In the genomic region with DNA sequence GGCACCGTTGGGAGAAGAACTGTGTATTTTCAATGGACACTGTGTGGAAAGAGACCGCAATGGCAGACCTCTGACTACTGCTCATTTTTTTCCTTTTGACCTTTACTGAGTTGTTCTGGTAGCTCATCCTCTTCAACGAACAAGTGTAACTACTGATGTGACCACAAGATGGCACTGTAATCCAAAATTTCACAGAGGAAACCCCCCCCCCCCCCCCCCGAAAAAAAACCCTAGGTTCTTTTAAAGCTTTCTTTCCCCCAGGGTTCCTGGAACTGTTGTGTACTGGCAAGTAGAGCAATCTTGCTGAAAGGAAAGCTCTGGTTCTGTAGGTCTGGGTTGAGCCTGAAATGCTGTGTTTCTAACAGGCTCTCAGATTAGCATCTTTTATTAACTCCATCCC, we compare ENCODE assay signal across 8 mouse cellular contexts. TPM values are rescaled to one million over a fixed set of nuclear protein-coding genes. Genes with fewer than 3 reads are reported as not detected.
DNase-seq lines count a peak whose midpoint lies in the region; ATAC-seq and TF ChIP-seq lines count a peak whose summit lies in the region.

No protein-coding gene starts in this region.

- TF ChIP-seq POLR2A in brain, embryonic 14.5 days (IDR thresholded peaks at IDR 0.05; ENCODE audit: borderline replicate concordance, extremely low read depth, insufficient read depth, insufficient read length, poor library complexity, severe bottlenecking), result no peak

- no peak overlapping the region; the same call in 1 of the 2 replicates for H3K4me2 ChIP-seq in heart, embryonic 11.5 days
- H3K4me2 ChIP-seq in heart, embryonic 15.5 days, result peak overlapping the region; percentile 31
- peak overlapping the region; percentile 53 for H3K4me2 ChIP-seq in liver, embryonic 12.5 days
- no peak overlapping the region for H3K4me2 ChIP-seq in neural tube, embryonic 14.5 days (ENCODE audit: low read depth, low read length)

- peak; percentile 53 to 69 for DNase-seq in heart, adult 18-20 months
- peak; percentile 87 for DNase-seq in CD4-positive, CD25-positive, alpha-beta regulatory T cell, adult 2 months (ENCODE audit: low read depth, low spot score)
- DNase-seq in brain, embryonic 14.5 days (ENCODE audit: low read depth), result peak; percentile 70
- DNase-seq in adrenal gland, postnatal 4 days (ENCODE audit: low spot score in 2 of 2), result no peak

- H3K36me3 ChIP-seq in heart, embryonic 11.5 days (ENCODE audit: control insufficient read depth, insufficient read depth, low read length), result no peaks in the 10 kb centered on the region
- no peaks in the 10 kb centered on the region for H3K36me3 ChIP-seq in heart, embryonic 15.5 days
- no peaks in the 10 kb centered on the region; the same call in 1 of the 2 replicates for H3K36me3 ChIP-seq in liver, embryonic 12.5 days
- H3K36me3 ChIP-seq in neural tube, embryonic 14.5 days (ENCODE audit: control insufficient read depth, insufficient read depth, low read length), result no peaks in the 10 kb centered on the region

- peaks cover 11% of the 10 kb centered on the region for H3K4me1 ChIP-seq in heart, embryonic 11.5 days (ENCODE audit: control insufficient read depth, insufficient read depth, low read length)
- H3K4me1 ChIP-seq in heart, embryonic 15.5 days (replicated peaks), result peaks cover 19% of the 10 kb centered on the region
- H3K4me1 ChIP-seq in liver, embryonic 12.5 days, result peaks cover 24% of the 10 kb centered on the region
- H3K4me1 ChIP-seq in neural tube, embryonic 14.5 days (ENCODE audit: control insufficient read depth, insufficient read depth, low read length), result no peaks in the 10 kb centered on the region

- no peak overlapping the region for H3K27ac ChIP-seq in heart, embryonic 11.5 days (ENCODE audit: low read depth, low read length)
- peak overlapping the region; percentile 81 for H3K27ac ChIP-seq in heart, embryonic 15.5 days
- no peak overlapping the region for H3K27ac ChIP-seq in liver, embryonic 12.5 days
- H3K27ac ChIP-seq in neural tube, embryonic 14.5 days (ENCODE audit: low read depth, low read length), result no peak overlapping the region

- H3K9ac ChIP-seq in heart, embryonic 11.5 days (ENCODE audit: low read depth, low read length), result no peak overlapping the region
- no peak overlapping the region for H3K9ac ChIP-seq in heart, embryonic 15.5 days
- H3K9ac ChIP-seq in liver, embryonic 12.5 days, result no peak overlapping the region
- H3K9ac ChIP-seq in neural tube, embryonic 14.5 days (replicated peaks; ENCODE audit: low read depth, low read length), result no peak overlapping the region

- 9% methylated on average over 4 of the region's 4 CpGs for WGBS in heart, embryonic 11.5 days (ENCODE audit: insufficient replicate concordance)
- WGBS in heart, embryonic 15.5 days, result 7% methylated on average over 4 of the region's 4 CpGs
- WGBS in liver, embryonic 12.5 days (ENCODE audit: insufficient replicate concordance), result 3% methylated on average over 4 of the region's 4 CpGs
- WGBS in neural tube, embryonic 14.5 days, result 9% methylated on average over 4 of the region's 4 CpGs

- peak; percentile 19; the same call in 1 of the 2 replicates for TF ChIP-seq CTCF in brain, embryonic 14.5 days (IDR thresholded peaks at IDR 0.05; ENCODE audit: borderline replicate concordance, extremely low read depth, insufficient read depth, insufficient read length)

- no peaks in the 10 kb centered on the region for H3K27me3 ChIP-seq in heart, embryonic 11.5 days (ENCODE audit: control insufficient read depth, insufficient read depth, low read length)
- H3K27me3 ChIP-seq in heart, embryonic 15.5 days, result no peaks in the 10 kb centered on the region
- H3K27me3 ChIP-seq in liver, embryonic 12.5 days (replicated peaks), result no peaks in the 10 kb centered on the region
- no peaks in the 10 kb centered on the region for H3K27me3 ChIP-seq in neural tube, embryonic 14.5 days (ENCODE audit: control insufficient read depth, insufficient read depth, low read length)

- no peak for ATAC-seq in heart, embryonic 11.5 days (replicated peaks; ENCODE audit: insufficient number of reproducible peaks, low FRiP score, low TSS enrichment)
- no peak for ATAC-seq in heart, embryonic 15.5 days (replicated peaks; ENCODE audit: insufficient number of reproducible peaks, insufficient read depth, low FRiP score, low read depth)
- ATAC-seq in liver, embryonic 12.5 days, result no peak
- ATAC-seq in neural tube, embryonic 14.5 days (ENCODE audit: low read depth), result peak; percentile 71

- no peak overlapping the region for H3K4me3 ChIP-seq in heart, embryonic 11.5 days (ENCODE audit: low read depth, low read length)
- H3K4me3 ChIP-seq in heart, embryonic 15.5 days, result no peak overlapping the region
- H3K4me3 ChIP-seq in liver, embryonic 12.5 days, result no peak overlapping the region
- no peak overlapping the region for H3K4me3 ChIP-seq in neural tube, embryonic 14.5 days (ENCODE audit: low read depth, low read length)

- no peaks in the 10 kb centered on the region for H3K9me3 ChIP-seq in heart, embryonic 11.5 days (replicated peaks; ENCODE audit: control insufficient read depth, low read length)
- H3K9me3 ChIP-seq in heart, embryonic 15.5 days (replicated peaks), result no peaks in the 10 kb centered on the region
- H3K9me3 ChIP-seq in liver, embryonic 12.5 days (replicated peaks), result peaks cover under 1% of the 10 kb centered on the region; the same call in 1 of the 2 replicates
- no peaks in the 10 kb centered on the region for H3K9me3 ChIP-seq in neural tube, embryonic 14.5 days (ENCODE audit: control insufficient read depth, low read length)

RNA-seq across cellular contexts. Expression of gene Tlr1, which starts 49.9 kb away (rescaled TPM):
- total RNA-seq in heart, adult 18-20 months (2021), result 1 to 10 TPM in 1 of 2 experiments, under 1 TPM in 1; 0.37 to 1.4 TPM
- 0.40 TPM in 1 of 2 replicates, not detected in the other for polyA plus RNA-seq in heart, embryonic 11.5 days (2014; fragmentation: Nextera tagmentation; extraction: Ambion mirVana)
- 0.42 and 0.75 TPM in 2 replicates for polyA plus RNA-seq in brain, embryonic 14.5 days (2012; rRNA removed)
- polyA plus RNA-seq in heart, embryonic 15.5 days (2015; fragmentation: Nextera tagmentation; extraction: Ambion mirVana), result 0.48 and 0.82 TPM in 2 replicates
- polyA plus RNA-seq in liver, embryonic 12.5 days (2016; fragmentation: Nextera tagmentation; extraction: Ambion mirVana), result 0.96 and 1.0 TPM in 2 replicates
- polyA plus RNA-seq in neural tube, embryonic 14.5 days (2014; fragmentation: Nextera tagmentation; extraction: Ambion mirVana), result 0.11 and 0.61 TPM in 2 replicates
- 1 to 10 TPM; 1.4 to 1.7 TPM for total RNA-seq in adrenal gland, postnatal 4 days (2021)

Comparison
In these comparisons a context has a peak if more than half of its experiments do, and no peak if none do; other contexts are left out.
1. H3K4me2 ChIP-seq: peak in heart, embryonic 15.5 days (single experiment) and liver, embryonic 12.5 days (single experiment); none in heart, embryonic 11.5 days (single experiment) and neural tube, embryonic 14.5 days (single experiment).
2. DNase-seq: peak in heart, adult 18-20 months (2 of 2), CD4-positive, CD25-positive, alpha-beta regulatory T cell, adult 2 months (single experiment) and brain, embryonic 14.5 days (single experiment); none in adrenal gland, postnatal 4 days (0 of 2).